Mouse (Mus musculus) liver, embryonic 14.5 days (tissue): ENCODE measurements around the gene Hsd17b13.

Source experiments
- CTCF ChIP-seq: IDR thresholded peaks from 2 replicates; pipeline ENCODE4 v1.5.1; 2016; ENCODE audit warnings: antibody characterized with exemption, low read depth, control low read depth
- EP300 ChIP-seq: IDR thresholded peaks from 2 replicates; pipeline ENCODE4 v1.6.1; 2016; ENCODE audit warnings: antibody characterized with exemption, low read depth

- TF ChIP-seq CTCF = no peak
- no peak for TF ChIP-seq EP300
These were observed 26.2 kb upstream of the Hsd17b13 start for GRCm38 (mm10) chr5:104003256-104003931.
